Mouse (Mus musculus) ES-Bruce4 (cell line): Measurements from ENCODE around the gene Eid3.

Source experiments
- CTCF ChIP-seq: IDR thresholded peaks from one replicate; pipeline ENCODE4 v1.8.1; 2011; ENCODE audit warnings: low read depth, low read length
- EP300 ChIP-seq: IDR thresholded peaks from 2 replicates; pipeline ENCODE4 v1.6.1; 2011; ENCODE audit warnings: low read depth, low read length; ENCODE audit not compliant: insufficient read depth
- POLR2A ChIP-seq: IDR thresholded peaks from one replicate; pipeline ENCODE4 v1.8.1; 2011; ENCODE audit warnings: low read length; ENCODE audit not compliant: insufficient read depth

DNA sequence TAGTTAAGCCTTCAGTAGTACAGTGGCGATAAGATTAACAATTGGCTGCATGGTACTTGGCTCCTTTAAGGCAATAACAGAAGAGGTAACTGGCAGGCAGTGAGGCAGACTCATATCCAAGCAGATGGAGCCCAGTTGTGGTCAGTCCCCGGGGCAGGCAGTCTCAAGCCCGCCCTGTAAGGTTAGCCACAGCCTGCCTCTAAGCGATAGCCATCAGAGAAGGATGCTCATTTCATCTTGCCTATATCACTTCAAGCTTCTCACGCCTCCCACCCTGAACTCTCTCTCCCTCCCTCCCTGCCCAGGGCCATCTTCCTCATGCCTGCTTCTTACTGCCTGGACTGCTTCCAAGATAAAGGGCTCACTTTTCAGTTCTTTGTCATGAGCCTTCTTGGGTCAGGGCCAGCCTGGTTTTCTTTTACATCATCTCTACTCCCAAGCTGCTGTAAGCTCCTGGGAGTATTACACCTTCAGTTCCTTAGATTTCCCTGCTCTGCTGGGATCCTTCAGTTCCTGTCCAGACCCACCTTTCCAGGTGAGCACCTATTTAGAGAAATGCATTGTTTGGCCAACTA is 3.2 kb upstream of the Eid3 start:
- TF ChIP-seq CTCF (no peak), POLR2A (no peak), EP300 (no peak)
